Mouse (Mus musculus): ENCODE results near the gene Muc4. TPM values are rescaled to one million over a fixed set of nuclear protein-coding genes. Genes with fewer than 3 reads are reported as not detected.

Gene Muc4
- total RNA-seq, 4 experiments from 2014 or later: 0.05 TPM; not detected in 3

Other genes starting within 250 kb of the Muc4 start
- gene Slc51a, start 248.0 kb upstream of the Muc4 start, total RNA-seq (2022): not detected
- gene Zdhhc19, start 239.6 kb upstream of the Muc4 start, total RNA-seq (2022): not detected
- 10 to 100 TPM; 70.9 to 85.1 (median 81.6) TPM for gene Tfrc, start 127.0 kb upstream of the Muc4 start, total RNA-seq (2022)
- gene Tnk2, start 92.0 kb upstream of the Muc4 start, total RNA-seq (2022): 100 to 1,000 TPM; 243 to 266 (median 252) TPM
- not detected for gene Muc20, start 61.5 kb downstream of the Muc4 start, total RNA-seq (2022)
- gene Smbd1, start 74.6 kb downstream of the Muc4 start, total RNA-seq (2022): not detected
- 100 to 1,000 TPM in 2 of 4 experiments, 10 to 100 TPM in 2; 94.8 to 117 (median 99.8) TPM for gene Fyttd1, start 141.6 kb downstream of the Muc4 start, total RNA-seq (2022)
- gene Rubcn, start 141.9 kb downstream of the Muc4 start, total RNA-seq (2022): 10 to 100 TPM; 63.9 to 74.1 (median 69.3) TPM
- gene Lrch3, start 178.2 kb downstream of the Muc4 start, total RNA-seq (2022): 10 to 100 TPM; 34.4 to 51.8 (median 42.0) TPM